Mouse (Mus musculus) ES-CJ7 (cell line): ENCODE results near the gene Nrp2.
A peak's percentile ranks its signal among the peaks of the same experiment; 100 is the strongest.

Experiments used
- DNase-seq: peaks from one replicate; pipeline ENCODE4 v3.0.0; 2011; ENCODE audit warnings: low read depth, low spot score

Gene Nrp2

DNA sequence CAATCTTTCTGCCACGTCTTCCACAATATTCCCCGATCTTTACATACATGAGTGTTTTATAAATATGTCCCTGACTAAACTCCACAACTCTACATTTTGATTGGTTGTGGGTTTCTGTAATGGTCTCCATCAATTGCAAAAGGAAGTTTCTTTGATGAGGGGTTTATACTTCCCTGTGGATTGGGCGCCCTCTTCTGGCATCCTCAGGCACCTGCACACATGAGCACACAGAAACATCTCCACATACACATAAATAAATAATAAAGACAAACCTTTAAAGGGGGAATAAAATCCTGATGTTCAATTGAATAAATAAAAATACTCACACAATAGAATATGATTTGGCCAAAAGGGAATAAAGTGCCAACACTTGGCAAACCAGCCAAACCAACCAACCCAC is 117.1 kb downstream of the Nrp2 start:
- peak; percentile 62 for DNase-seq

DNA sequence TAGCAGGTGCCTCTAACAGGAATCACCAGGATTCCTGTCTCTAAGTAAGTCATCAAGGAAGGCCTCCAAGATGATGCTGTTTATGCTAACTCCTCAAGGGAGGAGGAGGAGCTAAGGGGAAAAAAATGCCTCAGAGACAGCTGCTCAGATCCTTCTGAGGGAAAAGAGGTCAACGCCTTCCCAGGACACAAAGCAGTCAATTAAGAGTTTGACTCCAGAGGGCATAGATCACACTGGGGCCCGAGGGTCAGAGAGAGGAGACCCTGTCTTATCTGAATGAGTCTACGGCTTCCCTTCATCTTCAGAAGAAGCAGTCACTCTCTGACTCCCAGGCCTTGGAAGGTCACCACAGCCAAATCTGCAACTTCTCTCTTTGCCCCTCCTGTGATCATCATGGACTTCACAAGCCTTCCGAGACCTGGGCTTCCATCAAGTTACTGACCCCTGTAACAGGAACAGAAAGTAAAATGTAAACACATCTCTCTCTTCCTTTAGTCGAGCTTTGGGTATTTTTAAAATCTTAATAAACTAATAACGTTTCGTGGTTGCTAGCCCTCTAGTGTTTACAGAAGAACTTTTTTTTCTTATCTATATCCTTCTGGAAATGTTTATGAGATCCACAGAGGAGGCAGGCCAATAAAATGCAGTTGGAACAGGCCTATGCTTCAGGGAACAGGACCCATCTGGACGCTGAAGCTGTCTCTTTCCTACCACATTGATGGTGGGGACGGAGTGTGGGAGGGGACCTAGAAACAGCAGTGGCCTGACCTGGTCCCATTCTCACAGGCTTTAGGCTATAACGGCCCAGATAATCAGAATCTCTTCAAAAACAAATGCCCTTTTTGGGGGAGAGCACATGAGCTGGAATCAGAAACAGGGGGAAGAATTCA is 118.7 kb downstream of the Nrp2 start:
- DNase-seq, result no peak

GRCm38 (mm10) chr1:62823549-62824195 is 120.6 kb downstream of the Nrp2 start:
- DNase-seq, result no peak

GRCm38 (mm10) chr1:62825822-62826765 is 123.0 kb downstream of the Nrp2 start:
- no peak for DNase-seq

GRCm38 (mm10) chr1:62827316-62827715 is 124.2 kb downstream of the Nrp2 start:
- DNase-seq, result no peak

- peak; percentile 38 for DNase-seq
Measured at GRCm38 (mm10) chr1:62828156-62828555, 125.1 kb downstream of the Nrp2 start.

DNA sequence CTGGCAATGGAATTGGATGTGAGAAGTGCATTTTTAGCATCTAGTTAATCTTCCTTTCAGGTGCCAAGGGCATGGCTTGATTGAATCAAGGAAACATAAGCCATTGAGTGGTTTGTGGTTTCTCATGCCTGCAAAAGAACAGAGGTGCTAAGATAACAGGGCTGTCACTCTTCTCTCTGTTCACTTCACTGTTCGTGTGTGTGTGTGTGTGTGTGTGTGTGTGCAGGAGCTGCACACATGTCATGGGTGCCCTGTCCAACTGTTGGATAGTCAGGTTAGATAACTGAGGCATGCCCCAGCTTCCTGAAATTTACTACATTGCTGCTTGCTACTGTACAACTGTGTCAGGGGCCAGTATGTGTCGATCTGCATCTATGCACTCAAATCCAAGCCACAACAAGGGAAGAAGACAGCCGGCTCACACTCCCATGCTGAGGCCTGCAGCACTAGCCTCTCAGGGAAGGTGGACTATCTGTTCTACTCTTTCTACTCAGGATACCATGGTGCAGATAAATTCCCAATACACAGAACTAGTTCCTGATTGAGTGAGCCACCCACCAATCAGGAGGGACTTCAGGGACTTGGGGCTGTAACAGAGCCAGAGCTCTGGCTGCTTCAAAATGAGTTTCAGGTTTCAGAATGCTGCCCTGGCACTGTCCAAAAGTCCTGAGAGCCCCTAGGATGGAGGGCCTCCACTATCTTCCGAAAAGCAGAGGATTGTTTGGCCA is 126.8 kb downstream of the Nrp2 start:
- DNase-seq, result no peak

DNA sequence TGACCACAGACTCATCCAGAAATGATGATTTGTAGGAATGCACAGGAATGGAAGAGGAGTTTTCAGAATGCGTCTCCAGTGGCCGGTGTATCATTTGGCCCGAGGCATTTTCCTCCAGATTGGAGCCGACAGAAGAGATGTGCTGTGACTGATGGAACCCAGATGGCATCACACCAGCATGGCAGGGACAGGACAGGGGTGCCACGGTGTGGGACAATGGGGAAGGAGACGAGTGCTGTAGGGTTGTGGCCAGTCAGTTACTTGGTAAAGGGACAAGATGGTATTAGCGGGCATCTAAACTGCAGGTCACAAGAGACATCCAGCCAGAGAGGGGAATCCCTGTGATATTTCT is 127.3 kb downstream of the Nrp2 start:
- DNase-seq, result no peak

- DNase-seq, result peak; percentile 19
Measured at GRCm38 (mm10) chr1:62831725-62832455, 128.8 kb downstream of the Nrp2 start.

DNA sequence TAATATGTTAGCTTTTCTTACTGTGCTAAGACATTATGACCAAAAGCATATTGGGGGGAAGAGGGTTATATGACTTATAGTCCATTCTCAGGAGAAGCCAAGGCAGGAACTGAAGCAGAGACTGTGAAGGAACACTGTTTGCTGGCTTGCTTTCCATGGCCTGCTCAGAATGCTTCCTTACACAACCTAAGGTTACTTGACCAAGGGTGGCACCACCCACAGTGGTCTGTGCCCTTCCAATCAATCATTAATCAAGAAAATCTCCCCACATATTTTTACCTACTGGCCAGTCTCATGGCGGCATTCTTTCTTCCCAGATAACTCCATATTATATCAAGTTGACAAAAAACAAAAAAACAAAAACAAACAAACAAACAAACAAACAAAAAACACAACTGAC is 130.3 kb downstream of the Nrp2 start:
- DNase-seq, result no peak

- no peak for DNase-seq
Measured at GRCm38 (mm10) chr1:62834443-62835185, 131.5 kb downstream of the Nrp2 start.

DNA sequence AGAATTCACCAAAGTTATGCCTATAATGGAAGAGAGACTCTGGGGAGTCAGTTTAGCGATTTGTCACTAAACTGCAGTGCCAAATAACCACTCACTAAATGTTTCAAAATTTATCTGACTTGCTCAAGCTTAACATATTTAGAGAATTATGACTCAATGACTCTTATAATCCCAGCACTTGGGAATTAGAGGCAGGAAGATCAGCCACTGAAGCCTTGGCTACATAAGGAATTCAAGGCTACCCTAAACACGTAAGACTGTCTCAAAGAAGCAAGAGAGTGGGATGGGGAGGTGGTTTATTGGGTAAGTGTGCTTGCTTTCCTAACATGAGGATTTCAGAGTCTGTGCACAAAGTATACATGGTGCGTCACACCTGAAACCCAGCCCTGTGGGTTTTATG is 135.0 kb downstream of the Nrp2 start:
- DNase-seq, result no peak

DNA sequence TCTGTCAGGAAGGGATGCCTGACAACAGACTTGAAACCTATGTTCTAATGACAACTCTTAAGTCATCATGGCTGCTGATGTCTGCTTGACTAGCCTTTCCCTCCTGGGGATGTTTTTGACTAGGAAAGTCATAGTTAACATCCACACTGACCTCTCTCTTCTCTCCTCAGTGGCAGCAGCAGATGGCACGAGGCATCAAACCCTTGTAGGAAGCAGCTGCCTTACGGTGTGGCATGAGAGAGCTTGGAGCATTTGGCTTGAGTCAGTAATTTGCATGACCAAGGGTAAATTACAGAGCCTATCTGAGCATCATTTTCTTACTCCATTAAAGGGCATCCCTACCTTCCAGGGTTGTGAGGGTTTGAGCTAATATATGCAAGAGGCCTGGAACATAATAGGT is 135.5 kb downstream of the Nrp2 start:
- DNase-seq, result no peak

- DNase-seq, result no peak
Measured at GRCm38 (mm10) chr1:62843215-62843614, 140.1 kb downstream of the Nrp2 start.

- DNase-seq, result no peak
Measured at GRCm38 (mm10) chr1:62850990-62851940, 148.2 kb downstream of the Nrp2 start.

- DNase-seq, result no peak
Measured at GRCm38 (mm10) chr1:62853362-62853761, 150.3 kb downstream of the Nrp2 start.

DNA sequence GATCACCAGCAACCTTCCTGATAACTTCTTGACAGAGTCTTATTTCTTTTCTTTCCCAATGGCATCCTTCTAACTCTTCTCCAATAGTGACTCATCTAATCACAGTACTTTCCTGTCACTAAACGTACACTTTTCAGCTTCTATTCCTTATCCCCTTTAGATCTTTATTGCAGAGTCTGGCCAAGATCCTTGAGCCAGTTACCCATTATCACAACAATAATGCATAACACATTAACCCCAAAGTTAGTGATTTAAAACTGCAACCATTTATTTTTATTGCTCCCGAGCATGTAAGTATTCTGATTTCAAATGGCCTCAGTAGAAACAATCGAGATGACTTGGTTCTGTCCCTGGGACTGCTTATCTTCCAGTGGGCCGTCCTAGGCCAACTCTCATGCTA is 150.9 kb downstream of the Nrp2 start:
- DNase-seq, result no peak

GRCm38 (mm10) chr1:62859098-62859497 is 156.0 kb downstream of the Nrp2 start:
- no peak for DNase-seq
